Mouse (Mus musculus) embryonic facial prominence, embryonic 13.5 days (tissue): ENCODE measurements around the gene Golt1a. TPM values are rescaled to one million over a fixed set of nuclear protein-coding genes. Genes with fewer than 3 reads are reported as not detected.

Experiments used
- ATAC-seq: fragments of 200-750 bp; cut with Nextera tagmentation; 2 replicates; pipeline ENCODE4 v1.8.0; 2017; ENCODE audit warnings: low read depth; ENCODE audit not compliant: insufficient number of reproducible peaks, insufficient read depth, low FRiP score, low TSS enrichment
- H3K27ac ChIP-seq: fragments of 300-500 bp; sonication (generic); 2 replicates; pipeline ENCODE4 v1.5.1; 2015; ENCODE audit warnings: moderate library complexity, mild to moderate bottlenecking, inconsistent platforms
- H3K27me3 ChIP-seq: fragments of 300-500 bp; sonication (generic); 2 replicates; pipeline ENCODE4 v1.6.1; 2015; ENCODE audit warnings: mild to moderate bottlenecking, inconsistent platforms
- H3K36me3 ChIP-seq: fragments of 300-500 bp; sonication (generic); 2 replicates; pipeline ENCODE4 v1.6.1; 2015; ENCODE audit warnings: mild to moderate bottlenecking, inconsistent platforms
- H3K4me1 ChIP-seq: fragments of 300-500 bp; sonication (generic); 2 replicates; pipeline ENCODE4 v1.6.1; 2015; ENCODE audit warnings: inconsistent platforms
- H3K4me2 ChIP-seq: fragments of 300-500 bp; sonication (generic); 2 replicates; pipeline ENCODE4 v1.6.1; 2015; ENCODE audit warnings: moderate library complexity, mild to moderate bottlenecking, inconsistent platforms
- H3K4me3 ChIP-seq: fragments of 300-500 bp; sonication (generic); 2 replicates; pipeline ENCODE4 v1.5.1; 2015; ENCODE audit warnings: mild to moderate bottlenecking, inconsistent platforms
- H3K9ac ChIP-seq: fragments of 300-500 bp; sonication (generic); 2 replicates; pipeline ENCODE4 v1.6.1; 2015; ENCODE audit warnings: mild to moderate bottlenecking, inconsistent platforms
- H3K9me3 ChIP-seq: fragments of 300-500 bp; sonication (generic); 2 replicates; pipeline ENCODE4 v1.6.1; 2016; ENCODE audit warnings: inconsistent platforms
- WGBS: fragments of 180-500 bp; shearing (Covaris S2); methylation state at CpG from one replicate; pipeline ENCODE4 v1.1.7; 2015; ENCODE audit warnings: mixed read lengths; 5-methylcytosine and 5-hydroxymethylcytosine counted together
- polyA plus RNA-seq: library from polyadenylated mRNA; unstranded; fragments of >200 nt; fragmentation: Nextera tagmentation; extraction: Ambion mirVana; gene quantifications from 2 replicates; pipeline ENCODE4 v1.2.1, GENCODE M21; 2015

Gene Golt1a
- polyA plus RNA-seq, 1 experiment from 2014 or later, result not detected

DNA sequence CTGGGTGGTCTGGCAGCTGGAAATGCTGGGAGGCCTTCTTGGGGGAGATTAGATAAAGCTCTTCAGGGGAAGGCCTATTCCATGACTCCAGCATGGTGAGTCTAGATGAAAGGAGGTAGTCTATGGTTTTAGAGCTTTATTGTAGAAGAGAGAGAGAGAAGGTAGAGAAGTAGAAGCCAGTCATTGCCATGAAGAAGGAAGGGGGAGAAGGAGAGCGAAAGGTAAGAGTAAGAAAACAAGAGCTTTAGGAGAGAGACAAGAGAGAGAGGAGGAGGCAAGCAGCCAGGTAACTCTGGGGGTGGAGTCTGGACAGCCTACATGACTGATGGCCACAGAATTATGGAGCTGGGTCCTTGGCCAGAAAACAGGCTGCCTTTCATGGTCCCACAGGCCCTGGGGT is 40.6 kb downstream of the Golt1a start, which contains the start of gene Ren1:
Gene Ren1, plus strand, starts transcription at position 301 of the 400 bp plus-strand sequence.
- ATAC-seq, result no peak
- no peaks in the 10 kb centered on the region for H3K9me3 ChIP-seq
- peaks cover 7% of the 10 kb centered on the region; the same call in 1 of the 2 replicates for H3K27me3 ChIP-seq
- H3K27ac ChIP-seq, result no peak within 1 kb of the TSS
- H3K4me2 ChIP-seq, result no peak within 1 kb of the TSS
- H3K9ac ChIP-seq, result no peak within 1 kb of the TSS
- H3K4me3 ChIP-seq, result no peak within 1 kb of the TSS
- H3K4me1 ChIP-seq, result peaks cover 15% of the 10 kb centered on the region
- 94% methylated on average over 1 of the region's 1 CpGs for WGBS
- H3K36me3 ChIP-seq, result no peaks in the 10 kb centered on the region

- Histone ChIP-seq H3K27ac (no peak overlapping the region), H3K36me3 (no peaks in the 10 kb centered on the region), H3K9me3 (no peaks in the 10 kb centered on the region), H3K4me3 (no peak overlapping the region), H3K9ac (no peak overlapping the region), H3K4me1 (peaks cover 27% of the 10 kb centered on the region), H3K27me3 (peaks cover 17% of the 10 kb centered on the region; the same call in 1 of the 2 replicates), H3K4me2 (no peak overlapping the region)
- WGBS, result 38% methylated on average over 9 of the region's 9 CpGs
- ATAC-seq, result no peak
Observed at GRCm38 (mm10) chr1:133351762-133352161, 42.2 kb downstream of the Golt1a start.

- WGBS, result 44% methylated on average over 12 of the region's 12 CpGs
- Histone ChIP-seq H3K36me3 (no peaks in the 10 kb centered on the region), H3K4me1 (peaks cover 27% of the 10 kb centered on the region), H3K4me2 (no peak overlapping the region), H3K4me3 (no peak overlapping the region), H3K9me3 (no peaks in the 10 kb centered on the region), H3K27me3 (peaks cover 22% of the 10 kb centered on the region), H3K27ac (no peak overlapping the region), H3K9ac (no peak overlapping the region)
- ATAC-seq, result peak; percentile 26; the same call in 1 of the 2 replicates
Observed at GRCm38 (mm10) chr1:133353371-133353809, 43.8 kb downstream of the Golt1a start.

- no peak overlapping the region for H3K9ac ChIP-seq
- no peaks in the 10 kb centered on the region for H3K36me3 ChIP-seq
- no peak overlapping the region for H3K4me2 ChIP-seq
- H3K4me3 ChIP-seq, result no peak overlapping the region
- H3K27me3 ChIP-seq, result peaks cover 28% of the 10 kb centered on the region
- no peak overlapping the region for H3K27ac ChIP-seq
- H3K9me3 ChIP-seq, result no peaks in the 10 kb centered on the region
- 33% methylated on average over 5 of the region's 5 CpGs for WGBS
- peaks cover 27% of the 10 kb centered on the region for H3K4me1 ChIP-seq
- ATAC-seq, result no peak
Observed at GRCm38 (mm10) chr1:133355469-133355868, 45.9 kb downstream of the Golt1a start.

- Histone ChIP-seq H3K36me3 (no peaks in the 10 kb centered on the region), H3K4me2 (no peak overlapping the region), H3K9me3 (no peaks in the 10 kb centered on the region), H3K27me3 (peaks cover 28% of the 10 kb centered on the region), H3K4me1 (peaks cover 27% of the 10 kb centered on the region), H3K4me3 (no peak overlapping the region), H3K9ac (no peak overlapping the region), H3K27ac (no peak overlapping the region)
- 47% methylated on average over 15 of the region's 15 CpGs for WGBS
- ATAC-seq, result no peak
Observed at GRCm38 (mm10) chr1:133355912-133356311, 46.3 kb downstream of the Golt1a start.

DNA sequence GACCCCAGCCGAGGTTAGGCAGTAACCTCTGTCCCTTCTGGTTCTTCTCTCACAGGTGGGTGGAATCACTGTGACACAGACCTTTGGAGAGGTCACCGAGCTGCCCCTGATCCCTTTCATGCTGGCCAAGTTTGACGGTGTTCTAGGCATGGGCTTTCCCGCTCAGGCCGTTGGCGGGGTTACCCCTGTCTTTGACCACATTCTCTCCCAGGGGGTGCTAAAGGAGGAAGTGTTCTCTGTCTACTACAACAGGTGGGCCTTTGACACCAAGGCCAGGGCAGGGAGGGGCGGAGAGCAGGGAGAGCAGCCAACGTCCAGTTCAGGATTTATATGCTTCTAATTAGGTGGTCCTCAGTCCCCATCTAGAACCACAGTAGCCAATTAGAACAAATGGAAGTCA is 46.7 kb downstream of the Golt1a start:
- Histone ChIP-seq H3K27ac (no peak overlapping the region), H3K27me3 (peaks cover 28% of the 10 kb centered on the region), H3K4me1 (peaks cover 25% of the 10 kb centered on the region), H3K36me3 (no peaks in the 10 kb centered on the region), H3K4me3 (no peak overlapping the region), H3K9ac (no peak overlapping the region), H3K4me2 (no peak overlapping the region), H3K9me3 (no peaks in the 10 kb centered on the region)
- WGBS, result 65% methylated on average over 8 of the region's 8 CpGs
- ATAC-seq, result no peak

- WGBS, result 90% methylated on average over 6 of the region's 6 CpGs
- H3K27ac ChIP-seq, result no peak overlapping the region
- H3K4me2 ChIP-seq, result no peak overlapping the region
- H3K27me3 ChIP-seq, result peaks cover 57% of the 10 kb centered on the region
- no peak overlapping the region for H3K4me3 ChIP-seq
- H3K4me1 ChIP-seq, result peaks cover 21% of the 10 kb centered on the region
- no peaks in the 10 kb centered on the region for H3K36me3 ChIP-seq
- no peaks in the 10 kb centered on the region for H3K9me3 ChIP-seq
- no peak overlapping the region for H3K9ac ChIP-seq
- ATAC-seq, result no peak
Observed at GRCm38 (mm10) chr1:133361006-133361405, 51.4 kb downstream of the Golt1a start.

- Histone ChIP-seq H3K9ac (no peak overlapping the region), H3K9me3 (no peaks in the 10 kb centered on the region), H3K27ac (no peak overlapping the region), H3K27me3 (peaks cover 54% of the 10 kb centered on the region), H3K36me3 (no peaks in the 10 kb centered on the region), H3K4me2 (no peak overlapping the region), H3K4me3 (no peak overlapping the region), H3K4me1 (peaks cover 21% of the 10 kb centered on the region)
- no peak for ATAC-seq
- 82% methylated on average over 5 of the region's 5 CpGs for WGBS
Observed at GRCm38 (mm10) chr1:133362103-133362502, 52.5 kb downstream of the Golt1a start.

DNA sequence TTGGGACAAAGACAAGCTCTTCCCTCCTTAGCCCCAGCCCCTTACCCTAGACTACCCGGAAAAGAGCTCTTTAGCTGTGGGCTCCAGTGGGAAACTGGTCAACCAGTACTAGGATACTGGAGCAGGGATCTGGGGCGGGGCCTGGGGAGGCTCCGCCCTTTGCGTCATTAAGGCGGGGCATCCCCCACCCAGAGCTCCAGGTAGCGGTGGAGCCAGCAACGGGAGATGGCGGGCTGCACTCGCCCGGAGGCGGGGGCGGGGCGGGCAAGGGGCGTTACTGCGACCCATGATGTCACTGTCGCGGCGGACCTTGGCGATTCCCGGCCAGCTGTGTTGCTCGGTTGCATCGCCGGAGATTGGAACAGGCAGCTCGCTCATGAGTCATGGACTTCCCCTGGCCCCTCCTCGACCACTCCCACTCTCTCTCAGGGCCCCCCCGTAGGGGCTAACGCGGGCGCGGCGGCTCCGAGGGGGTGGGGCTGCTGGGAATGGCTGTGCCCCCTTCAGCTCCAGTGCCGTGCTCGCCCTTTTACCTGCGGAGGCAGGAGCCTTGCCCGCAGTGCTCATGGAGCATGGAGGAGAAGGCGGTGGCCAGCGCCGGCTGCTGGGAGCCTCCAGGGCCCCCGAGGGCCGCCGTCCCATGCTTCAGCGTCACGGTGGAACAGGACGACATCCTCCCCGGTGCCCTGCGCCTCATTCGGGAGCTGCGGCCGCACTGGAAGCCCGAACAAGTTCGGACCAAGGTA is 53.8 kb downstream of the Golt1a start, which contains the start of gene Etnk2:
Gene Etnk2, plus strand, starts transcription at position 297 of the 746 bp plus-strand sequence.
- Histone ChIP-seq H3K9ac (peak within 1 kb of the TSS; percentile 74), H3K9me3 (no peaks in the 10 kb centered on the region), H3K36me3 (no peaks in the 10 kb centered on the region), H3K4me1 (peaks cover 32% of the 10 kb centered on the region), H3K27ac (no peak within 1 kb of the TSS), H3K27me3 (peaks cover 51% of the 10 kb centered on the region), H3K4me3 (peak within 1 kb of the TSS; percentile 61), H3K4me2 (peak within 1 kb of the TSS; percentile 98)
- ATAC-seq, result peak; percentile 45; the same call in 1 of the 2 replicates
- under 1% methylated on average over 52 of the region's 52 CpGs for WGBS

GRCm38 (mm10) chr1:133364022-133364630 is 54.5 kb downstream of the Golt1a start:
- ATAC-seq, result 0 out of 2 replicates have a peak, but pooled peaks have one; percentile 1
- H3K4me1 ChIP-seq, result peaks cover 32% of the 10 kb centered on the region
- H3K4me2 ChIP-seq, result peak overlapping the region; percentile 98
- WGBS, result 3% methylated on average over 27 of the region's 27 CpGs
- H3K27me3 ChIP-seq, result peaks cover 46% of the 10 kb centered on the region
- H3K4me3 ChIP-seq, result peak overlapping the region; percentile 61
- H3K36me3 ChIP-seq, result no peaks in the 10 kb centered on the region
- peak overlapping the region; percentile 74 for H3K9ac ChIP-seq
- H3K9me3 ChIP-seq, result no peaks in the 10 kb centered on the region
- H3K27ac ChIP-seq, result no peak overlapping the region

DNA sequence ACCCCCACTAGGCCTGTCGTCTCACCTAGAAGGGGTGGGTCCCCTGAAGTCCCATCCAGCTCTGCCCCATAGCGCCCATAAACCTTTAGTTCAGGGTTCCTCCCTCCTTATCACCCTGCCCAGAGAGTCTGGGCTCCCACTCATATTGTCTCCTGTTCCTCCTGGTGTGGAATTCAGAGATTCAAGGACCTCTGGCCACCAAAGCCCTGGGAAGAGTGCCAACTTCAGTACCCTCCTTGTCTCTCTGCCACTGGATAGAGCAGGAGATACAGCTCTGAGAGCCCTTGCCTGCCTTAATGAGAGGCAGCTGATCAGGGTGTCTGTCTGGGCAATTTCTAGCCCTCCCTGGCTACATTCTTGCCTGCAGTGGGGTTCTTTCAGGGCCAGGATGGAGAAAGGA is 55.3 kb downstream of the Golt1a start:
- Histone ChIP-seq H3K27ac (no peak overlapping the region), H3K4me3 (no peak overlapping the region), H3K9me3 (no peaks in the 10 kb centered on the region), H3K4me2 (no peak overlapping the region), H3K36me3 (no peaks in the 10 kb centered on the region), H3K27me3 (peaks cover 45% of the 10 kb centered on the region), H3K4me1 (peaks cover 32% of the 10 kb centered on the region), H3K9ac (no peak overlapping the region)
- ATAC-seq, result no peak
- 27% methylated on average over 2 of the region's 2 CpGs for WGBS
